Mouse (Mus musculus) embryonic facial prominence, embryonic 13.5 days (tissue): Measurements from ENCODE around the gene Stac. TPM values are rescaled to one million over a fixed set of nuclear protein-coding genes. Genes with fewer than 3 reads are reported as not detected.

Experiments
- ATAC-seq: fragments of 200-750 bp; cut with Nextera tagmentation; 2 replicates; pipeline ENCODE4 v1.8.0; 2017; ENCODE audit warnings: low read depth; ENCODE audit not compliant: insufficient number of reproducible peaks, insufficient read depth, low FRiP score, low TSS enrichment
- H3K27ac ChIP-seq: fragments of 300-500 bp; sonication (generic); 2 replicates; pipeline ENCODE4 v1.5.1; 2015; ENCODE audit warnings: moderate library complexity, mild to moderate bottlenecking, inconsistent platforms
- H3K27me3 ChIP-seq: fragments of 300-500 bp; sonication (generic); 2 replicates; pipeline ENCODE4 v1.6.1; 2015; ENCODE audit warnings: mild to moderate bottlenecking, inconsistent platforms
- H3K36me3 ChIP-seq: fragments of 300-500 bp; sonication (generic); 2 replicates; pipeline ENCODE4 v1.6.1; 2015; ENCODE audit warnings: mild to moderate bottlenecking, inconsistent platforms
- H3K4me1 ChIP-seq: fragments of 300-500 bp; sonication (generic); 2 replicates; pipeline ENCODE4 v1.6.1; 2015; ENCODE audit warnings: inconsistent platforms
- H3K4me2 ChIP-seq: fragments of 300-500 bp; sonication (generic); 2 replicates; pipeline ENCODE4 v1.6.1; 2015; ENCODE audit warnings: moderate library complexity, mild to moderate bottlenecking, inconsistent platforms
- H3K4me3 ChIP-seq: fragments of 300-500 bp; sonication (generic); 2 replicates; pipeline ENCODE4 v1.5.1; 2015; ENCODE audit warnings: mild to moderate bottlenecking, inconsistent platforms
- H3K9ac ChIP-seq: fragments of 300-500 bp; sonication (generic); 2 replicates; pipeline ENCODE4 v1.6.1; 2015; ENCODE audit warnings: mild to moderate bottlenecking, inconsistent platforms
- H3K9me3 ChIP-seq: fragments of 300-500 bp; sonication (generic); 2 replicates; pipeline ENCODE4 v1.6.1; 2016; ENCODE audit warnings: inconsistent platforms
- WGBS: fragments of 180-500 bp; shearing (Covaris S2); methylation state at CpG from one replicate; pipeline ENCODE4 v1.1.7; 2015; ENCODE audit warnings: mixed read lengths; 5-methylcytosine and 5-hydroxymethylcytosine counted together
- polyA plus RNA-seq: library from polyadenylated mRNA; unstranded; fragments of >200 nt; fragmentation: Nextera tagmentation; extraction: Ambion mirVana; gene quantifications from 2 replicates; pipeline ENCODE4 v1.2.1, GENCODE M21; 2015

Stac gene
- polyA plus RNA-seq, 1 experiment from 2014 or later, result 4.5 TPM

DNA sequence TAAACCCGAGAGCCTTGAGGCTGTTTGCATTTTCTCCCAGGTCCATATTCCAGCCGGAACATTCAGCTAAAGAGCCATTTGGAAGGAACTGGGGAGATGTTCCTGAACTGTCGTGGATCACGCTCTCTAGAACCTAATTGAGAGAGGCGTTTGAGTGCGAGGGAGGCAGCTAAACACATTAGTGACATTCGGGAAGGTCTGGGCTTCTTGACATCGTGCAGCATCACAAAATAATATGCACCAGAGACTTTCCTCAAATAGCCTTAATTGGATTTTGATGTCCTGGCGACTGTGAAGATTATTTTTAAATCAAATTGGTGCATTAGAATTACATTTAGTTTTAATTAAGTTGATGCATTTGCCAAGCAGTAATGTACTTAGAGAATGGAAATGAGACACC is 111.4 kb downstream of the Stac start:
- no peak for ATAC-seq
- no peak overlapping the region for H3K27ac ChIP-seq

DNA sequence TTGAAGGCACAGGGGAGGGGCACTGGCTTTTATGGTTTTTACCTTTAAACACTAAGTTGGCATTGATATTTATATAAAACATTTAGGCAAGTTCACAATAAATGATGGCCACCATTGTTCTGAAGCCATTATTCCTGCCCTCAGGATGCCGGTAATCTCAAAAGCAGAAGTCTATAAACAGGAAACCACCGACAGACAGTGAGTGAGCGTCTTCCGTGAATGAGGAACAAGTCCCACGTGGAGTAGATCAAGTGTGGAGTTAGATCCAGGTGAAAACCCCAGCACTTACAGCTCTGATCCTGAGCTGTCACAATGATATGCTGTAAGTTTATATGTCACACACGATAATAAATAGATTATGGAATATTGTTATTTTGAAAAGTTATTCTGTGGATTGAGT is 112.7 kb downstream of the Stac start:
- no peak for ATAC-seq
- no peak overlapping the region for H3K4me2 ChIP-seq
- no peaks in the 10 kb centered on the region for H3K9me3 ChIP-seq
- WGBS, result 84% methylated on average over 6 of the region's 6 CpGs
- H3K9ac ChIP-seq, result no peak overlapping the region
- H3K27ac ChIP-seq, result no peak overlapping the region
- no peak overlapping the region for H3K4me3 ChIP-seq
- H3K27me3 ChIP-seq, result peaks cover 5% of the 10 kb centered on the region; the same call in 1 of the 2 replicates
- no peaks in the 10 kb centered on the region for H3K36me3 ChIP-seq
- no peaks in the 10 kb centered on the region; the same call in 1 of the 2 replicates for H3K4me1 ChIP-seq

More for the DNA sequence above, 111.4 kb downstream of the Stac start:
- 55% methylated on average over 9 of the region's 9 CpGs for WGBS
- no peaks in the 10 kb centered on the region for H3K9me3 ChIP-seq
- H3K4me3 ChIP-seq, result no peak overlapping the region
- H3K36me3 ChIP-seq, result no peaks in the 10 kb centered on the region
- peaks cover 5% of the 10 kb centered on the region; the same call in 1 of the 2 replicates for H3K27me3 ChIP-seq
- H3K9ac ChIP-seq, result no peak overlapping the region
- H3K4me2 ChIP-seq, result no peak overlapping the region
- no peaks in the 10 kb centered on the region; the same call in 1 of the 2 replicates for H3K4me1 ChIP-seq

DNA sequence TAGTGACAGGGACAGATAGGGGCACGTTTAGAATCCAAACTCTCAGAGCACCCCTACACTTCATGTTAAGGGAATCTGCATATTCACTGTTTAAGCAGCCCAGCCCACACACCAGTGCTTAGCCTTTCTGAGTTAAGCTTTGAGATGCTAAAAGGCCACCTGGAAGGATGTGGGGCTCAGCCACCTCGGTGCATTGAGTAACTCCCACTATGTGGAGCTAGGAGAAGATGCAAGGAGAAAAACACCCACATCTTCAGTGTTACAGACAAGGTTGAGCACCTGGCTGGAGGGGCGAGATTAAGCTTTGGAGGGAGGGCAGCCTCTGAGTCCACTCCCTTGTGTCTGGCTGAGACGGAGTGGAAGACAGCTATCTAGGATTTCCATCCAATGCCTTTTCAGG is 114.3 kb downstream of the Stac start:
- no peaks in the 10 kb centered on the region for H3K36me3 ChIP-seq
- no peak overlapping the region for H3K9ac ChIP-seq
- WGBS, result 36% methylated on average over 4 of the region's 4 CpGs
- H3K4me1 ChIP-seq, result no peaks in the 10 kb centered on the region; the same call in 1 of the 2 replicates
- no peak overlapping the region for H3K27ac ChIP-seq
- no peak for ATAC-seq
- peaks cover 5% of the 10 kb centered on the region; the same call in 1 of the 2 replicates for H3K27me3 ChIP-seq
- no peaks in the 10 kb centered on the region for H3K9me3 ChIP-seq
- no peak overlapping the region for H3K4me3 ChIP-seq
- no peak overlapping the region for H3K4me2 ChIP-seq

DNA sequence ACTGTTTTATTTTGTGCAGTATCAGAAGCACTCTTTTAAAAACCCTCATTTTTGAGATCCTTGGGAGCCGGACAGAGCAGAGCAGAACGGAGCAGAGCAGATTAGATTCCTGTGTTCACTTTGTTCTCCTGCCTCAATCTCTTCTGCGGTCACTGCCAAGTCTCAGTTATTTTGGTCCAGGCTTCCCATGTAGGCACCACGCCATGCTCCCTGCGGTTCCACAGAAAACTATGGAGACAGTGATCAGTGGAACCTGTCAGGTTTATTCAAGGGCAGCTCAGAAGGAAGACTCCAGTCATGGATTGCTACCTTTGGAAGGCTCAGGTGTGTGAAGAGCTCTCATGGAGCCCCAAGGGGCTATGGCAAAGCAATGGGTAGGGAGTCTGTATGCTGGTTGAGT is 116.3 kb downstream of the Stac start:
- no peak for ATAC-seq
- WGBS, result 91% methylated on average over 5 of the region's 5 CpGs
- H3K27me3 ChIP-seq, result peaks cover 5% of the 10 kb centered on the region; the same call in 1 of the 2 replicates
- no peaks in the 10 kb centered on the region for H3K36me3 ChIP-seq
- no peak overlapping the region for H3K4me3 ChIP-seq
- no peaks in the 10 kb centered on the region for H3K9me3 ChIP-seq
- no peak overlapping the region for H3K4me2 ChIP-seq
- no peak overlapping the region for H3K9ac ChIP-seq
- no peak overlapping the region for H3K27ac ChIP-seq
- H3K4me1 ChIP-seq, result no peaks in the 10 kb centered on the region; the same call in 1 of the 2 replicates

DNA sequence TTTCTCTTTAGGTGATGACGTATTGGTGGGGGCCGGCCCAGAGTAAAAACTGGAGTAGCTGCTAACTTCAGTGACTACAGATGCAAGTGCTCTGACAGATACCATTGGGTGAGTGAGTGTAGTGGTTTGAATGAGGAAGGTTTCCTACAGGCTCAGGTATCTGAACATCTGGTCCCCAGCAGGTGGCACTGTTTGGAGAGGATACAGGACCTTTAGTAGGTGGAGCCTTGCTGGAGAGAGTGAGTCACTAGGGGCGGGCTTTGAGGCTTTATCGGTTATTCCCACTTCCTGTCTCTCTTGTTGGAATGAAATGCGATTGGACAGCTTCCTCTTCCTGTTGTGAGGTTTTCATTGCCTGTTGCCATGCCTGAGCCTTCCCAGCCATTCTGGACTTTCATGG is 118.5 kb downstream of the Stac start:
- Histone ChIP-seq H3K36me3 (no peaks in the 10 kb centered on the region), H3K4me1 (no peaks in the 10 kb centered on the region), H3K27ac (no peak overlapping the region), H3K4me2 (no peak overlapping the region), H3K27me3 (peaks cover 5% of the 10 kb centered on the region; the same call in 1 of the 2 replicates), H3K9me3 (no peaks in the 10 kb centered on the region), H3K4me3 (no peak overlapping the region), H3K9ac (no peak overlapping the region)
- ATAC-seq, result no peak
- 81% methylated on average over 5 of the region's 5 CpGs for WGBS

DNA sequence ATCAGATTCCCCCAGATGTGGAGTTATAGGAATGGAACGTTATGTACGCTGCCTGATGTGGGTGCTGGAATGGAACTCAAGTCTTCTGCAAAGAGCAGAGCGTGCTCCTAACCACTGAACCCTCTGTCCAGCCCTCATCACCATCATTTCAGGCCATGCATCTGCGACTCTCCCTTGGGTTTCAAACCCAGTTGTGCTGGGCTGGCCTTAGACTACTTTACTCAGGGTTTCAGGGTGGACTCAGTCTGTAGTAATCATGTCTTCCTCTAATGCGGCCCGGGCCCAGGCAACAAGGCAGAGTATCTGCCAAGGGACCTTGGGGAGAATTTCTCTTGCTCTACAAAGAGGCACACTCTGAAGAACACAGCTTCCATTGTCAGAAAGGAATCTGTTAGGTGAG is 126.0 kb downstream of the Stac start:
- no peak for ATAC-seq
- WGBS, result 90% methylated on average over 6 of the region's 6 CpGs
- Histone ChIP-seq H3K4me2 (no peak overlapping the region), H3K27ac (no peak overlapping the region), H3K4me1 (peaks cover 16% of the 10 kb centered on the region), H3K9me3 (no peaks in the 10 kb centered on the region), H3K27me3 (no peaks in the 10 kb centered on the region), H3K36me3 (no peaks in the 10 kb centered on the region), H3K4me3 (no peak overlapping the region), H3K9ac (no peak overlapping the region)

DNA sequence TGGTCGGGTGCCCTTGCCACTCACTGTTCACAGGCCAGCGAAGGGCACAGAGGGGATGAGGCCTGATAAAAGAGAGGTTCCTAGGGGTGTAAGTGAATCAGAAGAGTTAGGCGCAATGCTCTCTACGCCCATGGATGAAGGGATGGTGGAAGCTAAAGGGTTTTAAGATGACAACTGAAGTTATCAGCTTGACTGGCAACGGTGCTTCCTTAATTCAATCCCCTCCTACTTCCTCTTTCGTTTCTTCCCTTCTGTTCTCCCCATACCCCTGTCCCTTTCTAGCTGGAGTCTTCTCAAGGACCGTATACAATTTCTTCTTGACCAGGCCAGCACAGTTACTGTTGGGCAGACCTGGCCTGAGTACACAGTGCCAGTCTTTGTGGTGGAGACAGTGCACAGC is 126.9 kb downstream of the Stac start:
- Histone ChIP-seq H3K27ac (no peak overlapping the region), H3K36me3 (no peaks in the 10 kb centered on the region), H3K4me2 (peak overlapping the region; percentile 28), H3K9ac (no peak overlapping the region), H3K27me3 (no peaks in the 10 kb centered on the region), H3K4me1 (peaks cover 16% of the 10 kb centered on the region), H3K9me3 (no peaks in the 10 kb centered on the region), H3K4me3 (no peak overlapping the region)
- 65% methylated on average over 7 of the region's 7 CpGs for WGBS
- ATAC-seq, result no peak

DNA sequence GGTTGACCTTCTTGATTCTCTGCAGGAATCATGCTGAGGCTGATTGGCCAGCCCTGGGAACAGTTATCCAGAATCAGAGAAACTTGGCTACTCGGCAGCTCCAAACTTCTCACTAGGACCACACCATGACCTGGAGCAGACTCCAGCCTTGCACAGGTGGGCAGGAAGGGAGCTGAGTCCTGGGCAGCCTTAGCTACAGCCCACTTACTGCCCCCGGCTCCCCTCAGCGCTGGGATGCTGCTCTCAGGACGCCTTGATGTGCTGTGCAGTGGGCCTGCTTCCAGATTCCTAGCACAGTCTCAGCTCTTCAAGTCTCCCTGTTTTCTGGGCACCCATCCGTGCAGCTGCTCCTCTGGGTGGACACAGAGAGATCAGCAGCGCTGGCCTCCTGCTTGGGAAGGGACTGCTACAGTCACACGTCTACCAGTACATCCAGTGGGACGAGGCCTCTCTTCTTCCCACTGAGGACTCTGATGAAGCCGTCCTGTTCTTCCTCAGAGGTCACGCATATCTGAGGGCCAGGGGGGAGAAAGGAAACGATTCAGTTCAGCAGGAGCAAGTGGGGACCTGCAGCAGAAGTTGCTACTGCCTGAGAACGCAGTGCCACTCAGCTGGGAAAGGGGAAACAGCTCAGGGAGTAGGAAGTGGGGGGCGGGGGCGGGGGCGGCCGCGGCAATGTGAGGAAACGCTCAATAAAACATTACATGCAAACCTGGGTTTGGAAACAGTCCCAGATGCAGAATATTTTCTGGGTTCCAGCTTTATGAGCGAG is 127.7 kb downstream of the Stac start:
- H3K27ac ChIP-seq, result no peak overlapping the region
- no peaks in the 10 kb centered on the region for H3K36me3 ChIP-seq
- no peaks in the 10 kb centered on the region for H3K9me3 ChIP-seq
- peak overlapping the region; percentile 28 for H3K4me2 ChIP-seq
- no peak overlapping the region for H3K4me3 ChIP-seq
- 0 out of 2 replicates have a peak, but pooled peaks have one; percentile 10 for ATAC-seq
- H3K4me1 ChIP-seq, result peaks cover 16% of the 10 kb centered on the region
- WGBS, result 39% methylated on average over 19 of the region's 19 CpGs
- peak overlapping the region; percentile 36; the same call in 1 of the 2 replicates for H3K9ac ChIP-seq
- H3K27me3 ChIP-seq, result no peaks in the 10 kb centered on the region

DNA sequence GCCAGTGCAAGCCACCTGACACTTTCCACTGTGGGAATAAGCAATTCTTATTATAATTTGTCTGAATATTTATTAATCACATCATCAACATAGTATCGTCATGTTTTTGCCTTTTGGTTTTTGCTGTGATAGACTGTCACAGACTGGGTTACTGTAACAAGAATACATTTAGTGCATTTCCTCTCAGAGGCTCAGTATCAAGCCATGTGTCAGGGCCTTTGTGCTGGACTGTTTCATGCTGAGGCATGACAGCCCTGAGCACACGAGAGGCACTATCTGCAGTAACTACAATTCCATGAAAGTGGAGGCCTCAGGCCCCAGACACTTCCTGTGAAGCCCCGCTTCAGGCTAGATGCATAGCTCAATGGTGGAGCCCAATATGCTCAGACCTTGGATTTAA is 133.4 kb downstream of the Stac start:
- no peak overlapping the region for H3K4me2 ChIP-seq
- no peaks in the 10 kb centered on the region for H3K36me3 ChIP-seq
- H3K27me3 ChIP-seq, result no peaks in the 10 kb centered on the region
- no peak overlapping the region for H3K27ac ChIP-seq
- no peaks in the 10 kb centered on the region for H3K9me3 ChIP-seq
- H3K9ac ChIP-seq, result no peak overlapping the region
- WGBS, result 32% methylated on average over 3 of the region's 3 CpGs
- H3K4me1 ChIP-seq, result no peaks in the 10 kb centered on the region; the same call in 1 of the 2 replicates
- no peak overlapping the region for H3K4me3 ChIP-seq
- no peak for ATAC-seq

DNA sequence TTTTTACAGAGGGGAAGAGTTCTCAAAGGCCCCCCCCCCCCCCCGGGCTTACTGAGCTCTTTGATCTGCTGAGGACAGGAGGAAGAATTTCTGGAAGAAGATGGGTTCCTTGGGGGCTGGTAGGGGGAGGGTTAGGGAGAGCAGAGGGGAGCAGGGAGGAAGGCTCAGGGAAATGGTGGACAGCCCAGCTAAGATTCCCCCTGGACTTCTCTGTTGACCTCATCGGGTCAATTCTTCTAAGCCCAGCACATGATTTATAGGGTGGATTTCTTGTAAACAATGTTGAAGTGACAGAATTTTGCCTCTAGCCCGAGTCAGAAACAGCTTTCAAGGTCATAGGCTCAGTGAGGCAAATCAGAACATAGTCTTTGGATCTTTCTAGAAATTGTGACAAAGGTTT is 137.3 kb downstream of the Stac start:
- no peak for ATAC-seq
- Histone ChIP-seq H3K4me1 (peaks cover 4% of the 10 kb centered on the region; the same call in 1 of the 2 replicates), H3K27ac (no peak overlapping the region), H3K36me3 (no peaks in the 10 kb centered on the region), H3K4me3 (no peak overlapping the region), H3K9ac (no peak overlapping the region), H3K27me3 (no peaks in the 10 kb centered on the region), H3K4me2 (no peak overlapping the region), H3K9me3 (no peaks in the 10 kb centered on the region)
- WGBS, result 65% methylated on average over 3 of the region's 3 CpGs

DNA sequence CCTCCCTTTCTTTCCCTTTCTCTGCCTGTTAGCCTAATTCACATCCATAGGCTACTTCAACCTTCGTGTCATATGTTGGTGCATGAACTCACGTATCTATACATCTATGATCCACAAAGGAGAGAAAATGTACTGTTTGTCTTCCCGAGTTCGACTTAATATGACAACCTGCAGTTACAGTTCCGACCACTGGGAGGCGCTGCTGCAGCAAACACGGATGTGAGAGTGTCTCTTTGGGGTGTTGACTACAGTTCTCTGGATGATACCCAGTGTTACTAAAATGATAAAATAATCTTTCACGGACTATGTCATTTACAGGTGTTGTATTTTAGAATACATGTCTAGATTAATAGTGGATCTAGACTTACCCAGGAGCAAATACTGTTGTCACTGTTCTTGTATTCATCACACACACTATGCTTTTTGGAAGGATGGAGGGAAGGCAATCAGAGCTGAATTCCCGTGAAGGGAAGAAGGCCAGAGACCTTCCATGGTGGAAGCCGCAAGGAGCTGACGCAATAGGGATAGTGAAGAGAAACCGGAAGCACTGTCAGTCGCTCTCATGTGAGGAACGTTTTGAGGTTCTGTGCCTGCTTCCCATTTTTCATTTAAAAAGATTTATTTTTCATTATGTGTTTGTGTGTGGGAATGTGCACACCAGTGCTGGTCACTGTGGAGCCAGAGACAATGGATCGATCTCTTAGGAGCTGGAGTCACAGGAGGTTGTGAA is 138.5 kb downstream of the Stac start:
- no peaks in the 10 kb centered on the region for H3K27me3 ChIP-seq
- no peak overlapping the region for H3K9ac ChIP-seq
- peaks cover 13% of the 10 kb centered on the region for H3K4me1 ChIP-seq
- H3K4me2 ChIP-seq, result no peak overlapping the region
- H3K36me3 ChIP-seq, result no peaks in the 10 kb centered on the region
- H3K9me3 ChIP-seq, result no peaks in the 10 kb centered on the region
- no peak for ATAC-seq
- no peak overlapping the region for H3K4me3 ChIP-seq
- WGBS, result 61% methylated on average over 15 of the region's 15 CpGs
- H3K27ac ChIP-seq, result no peak overlapping the region

DNA sequence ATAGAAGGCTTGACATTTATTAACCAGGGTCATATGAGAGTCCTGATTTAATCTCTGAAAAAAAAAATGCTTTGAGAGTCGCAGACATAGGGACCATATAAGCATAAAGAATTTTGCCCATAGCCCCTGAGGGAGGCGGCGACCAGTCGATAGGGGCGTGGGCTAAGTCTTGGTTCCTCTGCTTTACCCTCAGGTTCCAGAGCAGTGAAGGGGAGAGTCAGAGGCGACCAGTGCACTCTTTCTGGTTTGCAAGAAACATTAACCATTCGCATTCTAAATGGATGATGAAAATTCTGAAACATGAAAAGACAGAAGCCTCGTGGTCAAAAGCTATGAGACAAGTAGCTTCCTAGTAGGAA is 139.2 kb downstream of the Stac start:
- Histone ChIP-seq H3K27me3 (no peaks in the 10 kb centered on the region), H3K9ac (no peak overlapping the region), H3K36me3 (no peaks in the 10 kb centered on the region), H3K27ac (no peak overlapping the region), H3K4me2 (no peak overlapping the region), H3K9me3 (no peaks in the 10 kb centered on the region), H3K4me1 (peaks cover 13% of the 10 kb centered on the region), H3K4me3 (no peak overlapping the region)
- ATAC-seq, result no peak
- WGBS, result 70% methylated on average over 8 of the region's 8 CpGs
